Mouse (Mus musculus): Measurements from ENCODE around the gene Mms22l.

DNA sequence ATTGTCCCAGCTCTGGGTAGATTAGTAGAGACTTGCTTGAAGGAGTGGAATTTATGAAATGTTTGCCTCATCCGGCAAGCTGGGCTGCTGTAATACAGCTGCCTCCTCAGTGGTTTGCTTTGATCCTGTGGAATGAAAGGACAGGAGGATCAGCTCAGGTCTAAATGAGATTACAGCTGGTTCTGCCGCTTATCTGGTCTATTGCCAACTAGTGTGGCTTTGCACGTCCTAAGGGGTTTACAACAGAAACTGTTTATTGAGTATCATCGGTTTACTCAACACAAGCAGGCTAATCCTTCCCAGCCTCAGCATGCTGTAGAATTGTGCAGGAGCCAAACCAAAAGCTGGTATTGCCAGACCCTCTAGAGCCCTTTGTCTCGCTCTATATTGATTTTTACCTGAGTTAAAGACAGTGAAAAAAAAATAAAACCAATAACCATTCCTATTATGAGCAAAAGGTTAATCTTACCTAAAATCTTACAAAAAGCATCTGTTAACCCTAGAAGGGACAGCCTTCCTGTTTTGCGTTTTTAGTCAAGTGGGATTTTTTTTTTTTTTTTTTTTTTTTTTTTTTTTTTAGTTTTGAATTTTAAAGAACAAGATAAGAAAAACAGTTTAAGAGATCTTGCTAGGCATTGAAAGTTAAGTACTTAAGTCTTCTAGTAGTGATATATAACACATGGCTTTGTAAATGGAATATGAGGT lies 60.0 kb downstream of the Mms22l start:
- TF ChIP-seq POLR2A (IDR thresholded peaks at IDR 0.05; ENCODE audit: insufficient read depth, low read depth, low read length) (no peak), CTCF (IDR thresholded peaks at IDR 0.05) (no peak)

Measured in heart, adult 2 months (tissue).